Mouse (Mus musculus) cerebellum, postnatal 10 days (tissue): ENCODE measurements around the gene Gm20388.
A peak's percentile ranks its signal among the peaks of the same experiment; 100 is the strongest.

Experiments used
- DNase-seq, 2 experiments: peaks; one replicate each; pipeline ENCODE4 v3.0.0; 2021; ENCODE audit warnings: mixed read lengths in 2 of 2

The Gm20388 gene

GRCm38 (mm10) chr8:120537207-120537817, 626.7 kb downstream of the Gm20388 start:
- DNase-seq: peak; percentile 88 to 90

GRCm38 (mm10) chr8:120537818-120538396, 627.3 kb downstream of the Gm20388 start:
- peak; percentile 82 to 84 for DNase-seq

- peak; percentile 84 to 90 for DNase-seq
Measured at GRCm38 (mm10) chr8:120538397-120539240, 628.0 kb downstream of the Gm20388 start.

GRCm38 (mm10) chr8:120539381-120539774, 628.7 kb downstream of the Gm20388 start:
- no peak for DNase-seq

- peak; percentile 79 to 88 for DNase-seq
Measured at GRCm38 (mm10) chr8:120539775-120540625, 629.4 kb downstream of the Gm20388 start.

GRCm38 (mm10) chr8:120542995-120543394, 632.4 kb downstream of the Gm20388 start:
- no peak for DNase-seq

- peak; percentile 70 to 78 for DNase-seq
Measured at GRCm38 (mm10) chr8:120543416-120544055, 632.9 kb downstream of the Gm20388 start.

- no peak for DNase-seq
Measured at GRCm38 (mm10) chr8:120544155-120544554, 633.5 kb downstream of the Gm20388 start.

GRCm38 (mm10) chr8:120547562-120547961, 636.9 kb downstream of the Gm20388 start:
- DNase-seq: peak in 1 of 2 experiments; percentile 49

- peak; percentile 68 to 74 for DNase-seq
Measured at GRCm38 (mm10) chr8:120548313-120548761, 637.7 kb downstream of the Gm20388 start.

- peak; percentile 68 to 76 for DNase-seq
Measured at GRCm38 (mm10) chr8:120549321-120549921, 638.8 kb downstream of the Gm20388 start.

GRCm38 (mm10) chr8:120549922-120550321, 639.3 kb downstream of the Gm20388 start:
- peak in 1 of 2 experiments; percentile 54 for DNase-seq

- DNase-seq: no peak
Measured at GRCm38 (mm10) chr8:120550430-120550829, 639.8 kb downstream of the Gm20388 start.

GRCm38 (mm10) chr8:120550937-120551676, 640.5 kb downstream of the Gm20388 start:
- DNase-seq: peak; percentile 73 to 75

- DNase-seq: no peak
Measured at GRCm38 (mm10) chr8:120551677-120551980, 641.0 kb downstream of the Gm20388 start.

- peak in 1 of 2 experiments; percentile 62 for DNase-seq
Measured at GRCm38 (mm10) chr8:120552509-120552908, 641.9 kb downstream of the Gm20388 start.

GRCm38 (mm10) chr8:120553441-120554123, 642.9 kb downstream of the Gm20388 start:
- DNase-seq: no peak

GRCm38 (mm10) chr8:120554466-120555039, 643.9 kb downstream of the Gm20388 start:
- no peak for DNase-seq

GRCm38 (mm10) chr8:120556198-120556892, 645.7 kb downstream of the Gm20388 start:
- DNase-seq: peak in 1 of 2 experiments; percentile 74
